Mouse (Mus musculus) cerebellum, adult 9-10 months (tissue): ENCODE measurements around the gene Prkch.

Source experiments
- DNase-seq: peaks from one replicate; pipeline ENCODE4 v3.0.0; 2022

Prkch gene

GRCm38 (mm10) chr12:73613183-73613582 lies 28.6 kb downstream of the Prkch start:
- no peak for DNase-seq

GRCm38 (mm10) chr12:73617652-73618051 lies 33.1 kb downstream of the Prkch start:
- DNase-seq: no peak

GRCm38 (mm10) chr12:73625277-73626032 lies 40.9 kb downstream of the Prkch start:
- no peak for DNase-seq

GRCm38 (mm10) chr12:73627902-73628301 lies 43.3 kb downstream of the Prkch start:
- no peak for DNase-seq

- no peak for DNase-seq
Observed at GRCm38 (mm10) chr12:73630596-73630995, 46.0 kb downstream of the Prkch start.

GRCm38 (mm10) chr12:73631148-73631547 lies 46.6 kb downstream of the Prkch start:
- no peak for DNase-seq

GRCm38 (mm10) chr12:73632671-73633244 lies 48.2 kb downstream of the Prkch start:
- no peak for DNase-seq

GRCm38 (mm10) chr12:73633707-73634106 lies 49.1 kb downstream of the Prkch start:
- no peak for DNase-seq

- no peak for DNase-seq
Observed at GRCm38 (mm10) chr12:73639571-73639970, 55.0 kb downstream of the Prkch start.

GRCm38 (mm10) chr12:73641183-73641582 lies 56.6 kb downstream of the Prkch start:
- no peak for DNase-seq

GRCm38 (mm10) chr12:73645216-73645615 lies 60.6 kb downstream of the Prkch start:
- no peak for DNase-seq

- no peak for DNase-seq
Observed at GRCm38 (mm10) chr12:73647686-73648085, 63.1 kb downstream of the Prkch start.

- no peak for DNase-seq
Observed at GRCm38 (mm10) chr12:73656568-73657204, 72.1 kb downstream of the Prkch start.

GRCm38 (mm10) chr12:73663421-73663820 lies 78.8 kb downstream of the Prkch start:
- no peak for DNase-seq

- no peak for DNase-seq
Observed at GRCm38 (mm10) chr12:73666701-73667100, 82.1 kb downstream of the Prkch start.

- no peak for DNase-seq
Observed at GRCm38 (mm10) chr12:73667607-73668006, 83.0 kb downstream of the Prkch start.

GRCm38 (mm10) chr12:73670739-73671138 lies 86.1 kb downstream of the Prkch start:
- no peak for DNase-seq

GRCm38 (mm10) chr12:73671540-73671939 lies 86.9 kb downstream of the Prkch start:
- no peak for DNase-seq

- DNase-seq: no peak
Observed at GRCm38 (mm10) chr12:73672007-73672406, 87.4 kb downstream of the Prkch start.

GRCm38 (mm10) chr12:73673783-73674182 lies 89.2 kb downstream of the Prkch start:
- no peak for DNase-seq

GRCm38 (mm10) chr12:73675212-73675611 lies 90.6 kb downstream of the Prkch start:
- DNase-seq: no peak

- no peak for DNase-seq
Observed at GRCm38 (mm10) chr12:73679400-73679801, 94.8 kb downstream of the Prkch start.

GRCm38 (mm10) chr12:73682921-73683346 lies 98.3 kb downstream of the Prkch start:
- DNase-seq: no peak

GRCm38 (mm10) chr12:73685875-73686274 lies 101.3 kb downstream of the Prkch start:
- DNase-seq: no peak
